In genomic region chr5:115556217-115556616, GRCm38 (mm10) we compare ENCODE assay signal across 8 mouse cellular contexts. TPM values are rescaled to one million over a fixed set of nuclear protein-coding genes. Genes with fewer than 3 reads are reported as not detected.
DNase-seq lines count a peak whose midpoint lies in the region; ATAC-seq and TF ChIP-seq lines count a peak whose summit lies in the region.

No protein-coding gene starts in this region.

- peak; percentile 84 for DNase-seq in forebrain, postnatal 0 days
- peak; percentile 93 for DNase-seq in ZHBTc4 (ENCODE audit: low read depth, low spot score)
- peak; percentile 76 for DNase-seq in embryo, embryonic 11.5 days (ENCODE audit: low read depth, low spot score)
- peak; percentile 83 for DNase-seq in hindbrain, postnatal 0 days (ENCODE audit: low spot score)
- DNase-seq in left cerebral cortex, postnatal 10 days (ENCODE audit: extremely low spot score in 1 of 2, low spot score in 2 of 2): peak; percentile 71 to 78
- peak; percentile 43 for DNase-seq in telencephalon, adult 2 months (ENCODE audit: low read depth, low spot score)

- H3K4me1 ChIP-seq in forebrain, postnatal 0 days (ENCODE audit: insufficient read depth): no peaks in the 10 kb centered on the region
- H3K4me1 ChIP-seq in forebrain, embryonic 13.5 days: peaks cover 13% of the 10 kb centered on the region
- peaks cover 4% of the 10 kb centered on the region; the same call in 1 of the 2 replicates for H3K4me1 ChIP-seq in hindbrain, postnatal 0 days (ENCODE audit: insufficient read depth, low read length)
- peaks cover 16% of the 10 kb centered on the region for H3K4me1 ChIP-seq in midbrain, embryonic 13.5 days (replicated peaks)

- 11% methylated on average over 8 of the region's 8 CpGs for WGBS in forebrain, postnatal 0 days
- WGBS in forebrain, embryonic 13.5 days: 14% methylated on average over 8 of the region's 8 CpGs
- 10% methylated on average over 8 of the region's 8 CpGs for WGBS in hindbrain, postnatal 0 days
- 9% methylated on average over 8 of the region's 8 CpGs for WGBS in midbrain, embryonic 13.5 days

- no peak overlapping the region for H3K4me3 ChIP-seq in forebrain, postnatal 0 days (ENCODE audit: low read depth, low read length)
- no peak overlapping the region for H3K4me3 ChIP-seq in forebrain, embryonic 13.5 days
- H3K4me3 ChIP-seq in hindbrain, postnatal 0 days (ENCODE audit: low read length): no peak overlapping the region
- no peak overlapping the region for H3K4me3 ChIP-seq in midbrain, embryonic 13.5 days (replicated peaks)

- no peak for ATAC-seq in forebrain, postnatal 0 days
- ATAC-seq in forebrain, embryonic 13.5 days: no peak
- ATAC-seq in hindbrain, postnatal 0 days: no peak
- ATAC-seq in midbrain, embryonic 13.5 days: no peak

- peaks cover 29% of the 10 kb centered on the region for H3K36me3 ChIP-seq in forebrain, postnatal 0 days (ENCODE audit: insufficient read depth)
- H3K36me3 ChIP-seq in forebrain, embryonic 13.5 days (ENCODE audit: poor library complexity, severe bottlenecking): peaks cover 38% of the 10 kb centered on the region
- H3K36me3 ChIP-seq in hindbrain, postnatal 0 days (ENCODE audit: insufficient read depth, low read length): peaks cover 28% of the 10 kb centered on the region; the same call in 1 of the 2 replicates
- H3K36me3 ChIP-seq in midbrain, embryonic 13.5 days: peaks cover 41% of the 10 kb centered on the region

- H3K4me2 ChIP-seq in forebrain, postnatal 0 days (ENCODE audit: low read depth): no peak overlapping the region
- H3K4me2 ChIP-seq in forebrain, embryonic 13.5 days: no peak overlapping the region
- H3K4me2 ChIP-seq in hindbrain, postnatal 0 days (ENCODE audit: low read depth, low read length): no peak overlapping the region
- H3K4me2 ChIP-seq in midbrain, embryonic 13.5 days (replicated peaks): no peak overlapping the region

- no peaks in the 10 kb centered on the region for H3K27me3 ChIP-seq in forebrain, postnatal 0 days (ENCODE audit: insufficient read depth, low read length)
- no peaks in the 10 kb centered on the region for H3K27me3 ChIP-seq in forebrain, embryonic 13.5 days
- no peaks in the 10 kb centered on the region for H3K27me3 ChIP-seq in hindbrain, postnatal 0 days (ENCODE audit: insufficient read depth, low read length)
- no peaks in the 10 kb centered on the region for H3K27me3 ChIP-seq in midbrain, embryonic 13.5 days

- no peak overlapping the region for H3K27ac ChIP-seq in forebrain, postnatal 0 days (ENCODE audit: low read depth, low read length)
- no peak overlapping the region for H3K27ac ChIP-seq in forebrain, embryonic 13.5 days
- no peak overlapping the region for H3K27ac ChIP-seq in hindbrain, postnatal 0 days
- H3K27ac ChIP-seq in midbrain, embryonic 13.5 days: no peak overlapping the region

- H3K9me3 ChIP-seq in forebrain, postnatal 0 days (ENCODE audit: low read length): no peaks in the 10 kb centered on the region
- no peaks in the 10 kb centered on the region for H3K9me3 ChIP-seq in forebrain, embryonic 13.5 days (replicated peaks)
- H3K9me3 ChIP-seq in hindbrain, postnatal 0 days (ENCODE audit: low read length): no peaks in the 10 kb centered on the region
- H3K9me3 ChIP-seq in midbrain, embryonic 13.5 days: no peaks in the 10 kb centered on the region

- peak; percentile 97 for TF ChIP-seq CTCF in forebrain, postnatal 0 days (IDR thresholded peaks at IDR 0.05; ENCODE audit: low read depth)
- peak; percentile 99 for TF ChIP-seq CTCF in hindbrain, postnatal 0 days (IDR thresholded peaks at IDR 0.05; ENCODE audit: low read depth)

- H3K9ac ChIP-seq in forebrain, postnatal 0 days: no peak overlapping the region
- no peak overlapping the region for H3K9ac ChIP-seq in forebrain, embryonic 13.5 days
- H3K9ac ChIP-seq in hindbrain, postnatal 0 days (replicated peaks; ENCODE audit: low read length): no peak overlapping the region
- peak overlapping the region; percentile 41; the same call in 1 of the 2 replicates for H3K9ac ChIP-seq in midbrain, embryonic 13.5 days (replicated peaks)

- intact Hi-C loops in left cerebral cortex, postnatal 10 days (cut with DNase I): loop anchor here (5.0 kb wide), 1 partner anchor 49 kb away; the partner anchor contains the start of gene Pxn

RNA-seq across cellular contexts. Expression of gene Rplp0, which starts 3.0 kb away (rescaled TPM):
- total RNA-seq in forebrain, postnatal 0 days (2014; rRNA removed): 1,794 and 2,056 TPM in 2 replicates
- polyA plus RNA-seq in forebrain, postnatal 0 days (2015; fragmentation: Nextera tagmentation; extraction: Ambion mirVana): 842 and 978 TPM in 2 replicates
- 1,081 and 1,088 TPM in 2 replicates for polyA plus RNA-seq in forebrain, embryonic 13.5 days (2015; fragmentation: Nextera tagmentation; extraction: Ambion mirVana)
- total RNA-seq in hindbrain, postnatal 0 days (2014; rRNA removed): 1,557 and 1,861 TPM in 2 replicates
- 786 and 796 TPM in 2 replicates for polyA plus RNA-seq in hindbrain, postnatal 0 days (2015; fragmentation: Nextera tagmentation; extraction: Ambion mirVana)
- total RNA-seq in left cerebral cortex, postnatal 10 days (2021): 100 to 1,000 TPM; 400 to 410 TPM
- polyA plus RNA-seq in midbrain, embryonic 13.5 days (2015; fragmentation: Nextera tagmentation; extraction: Ambion mirVana): 905 and 914 TPM in 2 replicates

RNA-seq across cellular contexts. Expression of gene Gcn1l1, which starts 8.8 kb away (rescaled TPM):
- total RNA-seq in forebrain, postnatal 0 days (2014; rRNA removed): 51.9 and 74.4 TPM in 2 replicates
- polyA plus RNA-seq in forebrain, postnatal 0 days (2015; fragmentation: Nextera tagmentation; extraction: Ambion mirVana): 19.4 and 22.4 TPM in 2 replicates
- polyA plus RNA-seq in forebrain, embryonic 13.5 days (2015; fragmentation: Nextera tagmentation; extraction: Ambion mirVana): 41.7 and 46.1 TPM in 2 replicates
- 73.4 and 81.7 TPM in 2 replicates for total RNA-seq in hindbrain, postnatal 0 days (2014; rRNA removed)
- 22.8 and 24.3 TPM in 2 replicates for polyA plus RNA-seq in hindbrain, postnatal 0 days (2015; fragmentation: Nextera tagmentation; extraction: Ambion mirVana)
- 10 to 100 TPM; 71.3 to 75.0 TPM for total RNA-seq in left cerebral cortex, postnatal 10 days (2021)
- 48.6 and 49.1 TPM in 2 replicates for polyA plus RNA-seq in midbrain, embryonic 13.5 days (2015; fragmentation: Nextera tagmentation; extraction: Ambion mirVana)

RNA-seq across cellular contexts. Expression of gene Pxn, which starts 49.7 kb away (rescaled TPM):
- 23.5 and 29.8 TPM in 2 replicates for total RNA-seq in forebrain, postnatal 0 days (2014; rRNA removed)
- 14.1 and 14.8 TPM in 2 replicates for polyA plus RNA-seq in forebrain, postnatal 0 days (2015; fragmentation: Nextera tagmentation; extraction: Ambion mirVana)
- polyA plus RNA-seq in forebrain, embryonic 13.5 days (2015; fragmentation: Nextera tagmentation; extraction: Ambion mirVana): 16.8 and 17.7 TPM in 2 replicates
- total RNA-seq in hindbrain, postnatal 0 days (2014; rRNA removed): 40.6 and 41.0 TPM in 2 replicates
- polyA plus RNA-seq in hindbrain, postnatal 0 days (2015; fragmentation: Nextera tagmentation; extraction: Ambion mirVana): 16.8 and 18.0 TPM in 2 replicates
- total RNA-seq in left cerebral cortex, postnatal 10 days (2021): 10 to 100 TPM; 18.8 to 20.8 TPM
- polyA plus RNA-seq in midbrain, embryonic 13.5 days (2015; fragmentation: Nextera tagmentation; extraction: Ambion mirVana): 16.2 and 18.3 TPM in 2 replicates

Comparison
In these comparisons a context has a peak if more than half of its experiments do, and no peak if none do; other contexts are left out.
1. DNase-seq: peak in every context shown above with its lines; median percentile 93 in ZHBTc4; 84 in forebrain, postnatal 0 days; 83 in hindbrain, postnatal 0 days; 76 in embryo, embryonic 11.5 days; 74 in left cerebral cortex, postnatal 10 days; 43 in telencephalon, adult 2 months.